Mouse (Mus musculus): ENCODE data around the gene Ap4s1. TPM values are rescaled to one million over a fixed set of nuclear protein-coding genes. Genes with fewer than 3 reads are reported as not detected.
"Not testable (repeated sequence)": the region's sequence is repeated elsewhere in the genome, so short reads cannot be mapped to it uniquely, and the experiment has no call there.

Gene Ap4s1
- polyA plus RNA-seq, 1 experiment from 2014 or later = 30.8 TPM

DNA sequence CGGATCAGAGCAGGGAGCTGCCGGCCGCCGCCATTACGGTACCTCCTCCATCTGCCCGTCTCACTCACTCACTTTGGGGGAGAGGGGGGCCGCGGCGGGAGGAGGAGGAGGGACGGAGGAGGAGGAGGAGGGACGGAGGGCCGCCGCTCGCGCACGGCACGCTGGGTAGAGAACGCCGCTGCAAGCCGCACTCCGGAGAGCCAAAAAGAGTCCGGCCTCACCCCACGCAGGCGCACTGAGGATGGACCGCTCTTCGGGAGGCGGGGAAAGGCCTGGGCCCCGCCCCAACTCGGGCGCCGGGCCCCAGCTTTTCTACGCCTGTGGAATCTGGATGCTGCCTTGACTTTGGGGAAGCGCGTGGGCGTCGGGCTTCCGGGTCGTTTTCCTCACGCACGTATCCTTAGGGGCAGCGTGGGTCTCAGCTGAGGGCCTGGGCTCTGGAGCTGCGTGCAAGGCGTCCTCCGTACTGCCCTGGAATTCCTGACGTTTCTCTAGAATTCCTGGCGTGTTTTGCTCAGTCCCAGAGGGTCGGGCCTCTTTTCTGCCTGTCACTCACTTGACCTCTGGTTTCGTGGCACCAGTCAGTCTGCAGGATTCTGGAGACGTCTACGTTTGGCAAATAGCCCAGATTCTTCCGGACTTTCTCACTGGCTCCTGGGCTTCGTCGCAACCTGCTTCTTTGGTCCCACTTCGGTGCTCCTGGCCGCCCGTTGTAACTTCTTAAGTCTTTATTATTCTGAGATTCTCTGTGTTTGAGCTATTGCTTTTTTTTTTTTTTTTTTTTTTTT is 1.2 kb downstream of the Ap4s1 start, which contains the start of gene Strn3:
Strn3 (minus strand) TSS at position 53 of the 788 bp plus-strand sequence.
- Histone ChIP-seq H3K27ac (ENCODE audit: low read length) (peak within 1 kb of the TSS; percentile 100), H3K9ac (replicated peaks; ENCODE audit: low read depth) (peak within 1 kb of the TSS; percentile 99), H3K4me1 (ENCODE audit: insufficient read depth, low read depth, low read length) (peaks cover 11% of the 10 kb centered on the region; the same call in 1 of the 2 replicates), H3K9me3 (ENCODE audit: low read length) (no peaks in the 10 kb centered on the region), H3K4me3 (ENCODE audit: low read depth, low read length) (peak within 1 kb of the TSS; percentile 100), H3K27me3 (replicated peaks; ENCODE audit: insufficient read depth, low read length) (no peaks in the 10 kb centered on the region), H3K36me3 (ENCODE audit: insufficient read depth, low read length) (no peaks in the 10 kb centered on the region), H3K4me2 (replicated peaks; ENCODE audit: low read depth, low read length) (peak within 1 kb of the TSS; percentile 73)
- peak; percentile 95 for ATAC-seq
- under 1% methylated on average over 51 of the region's 56 CpGs for WGBS
- peak; percentile 100 for DNase-seq (ENCODE audit: low spot score)
- TF ChIP-seq EP300 (IDR thresholded peaks at IDR 0.05) (peak; percentile 88), CTCF (IDR thresholded peaks at IDR 0.05) (no peak)

DNA sequence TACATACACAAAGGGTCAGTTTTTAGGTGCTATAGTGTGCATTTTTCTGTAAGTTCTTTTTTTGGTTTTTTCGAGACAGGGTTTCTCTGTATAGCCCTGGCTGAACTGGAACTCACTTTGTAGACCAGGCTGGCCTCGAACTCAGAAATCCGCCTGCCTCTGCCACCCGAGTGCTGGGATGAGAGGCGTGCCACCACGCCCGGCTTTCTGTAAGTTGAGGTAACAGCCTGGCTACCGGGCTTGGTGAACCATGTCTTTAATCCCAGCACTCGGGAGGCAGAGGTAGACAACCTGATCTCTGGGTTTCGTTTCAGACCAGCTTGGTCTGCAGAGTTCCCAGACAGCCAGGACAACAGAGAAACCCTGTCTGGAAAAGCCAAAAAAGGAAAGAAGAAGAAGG is 2.0 kb downstream of the Ap4s1 start:
- not testable (repeated sequence) for H3K4me3 ChIP-seq (ENCODE audit: low read depth, low read length); ATAC-seq

DNA sequence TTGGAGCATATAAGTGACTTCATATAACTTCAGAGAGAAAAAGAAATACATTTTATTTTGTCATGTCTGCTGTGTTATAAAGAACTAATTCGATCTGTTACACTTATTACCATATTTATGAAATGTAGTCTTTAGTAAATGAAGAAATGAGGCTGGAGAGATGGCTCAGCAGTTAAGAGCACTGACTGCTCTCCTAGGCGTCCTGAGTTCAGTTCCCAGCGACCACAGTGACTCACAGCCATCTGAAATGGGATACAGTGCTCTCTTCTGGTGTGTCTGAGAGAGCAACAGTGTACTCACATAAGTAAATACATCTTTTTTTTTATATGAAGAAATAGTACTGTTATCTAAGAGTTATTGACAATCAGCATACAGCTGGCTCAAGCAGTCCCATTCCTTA is 2.6 kb downstream of the Ap4s1 start:
- Histone ChIP-seq H3K4me1 (ENCODE audit: insufficient read depth, low read depth, low read length) (peaks cover 11% of the 10 kb centered on the region; the same call in 1 of the 2 replicates), H3K9ac (replicated peaks; ENCODE audit: low read depth) (no peak overlapping the region), H3K27me3 (replicated peaks; ENCODE audit: insufficient read depth, low read length) (no peaks in the 10 kb centered on the region), H3K36me3 (ENCODE audit: insufficient read depth, low read length) (no peaks in the 10 kb centered on the region), H3K4me3 (ENCODE audit: low read depth, low read length) (no peak overlapping the region), H3K4me2 (replicated peaks; ENCODE audit: low read depth, low read length) (no peak overlapping the region), H3K9me3 (ENCODE audit: low read length) (no peaks in the 10 kb centered on the region), H3K27ac (ENCODE audit: low read length) (peak overlapping the region; percentile 77)
- ATAC-seq (no peak), DNase-seq (ENCODE audit: low spot score) (no peak)
- TF ChIP-seq CTCF (IDR thresholded peaks at IDR 0.05) = no peak
- no peak for TF ChIP-seq EP300 (IDR thresholded peaks at IDR 0.05)
- 81% methylated on average over 3 of the region's 3 CpGs for WGBS

More for the DNA sequence above, 2.0 kb downstream of the Ap4s1 start:
- H3K4me2 ChIP-seq (replicated peaks; ENCODE audit: low read depth, low read length) = 0 out of 2 replicates have a peak overlapping the region, but pooled peaks have one; percentile 73
- H3K9me3 ChIP-seq (ENCODE audit: low read length); DNase-seq (ENCODE audit: low spot score); H3K9ac ChIP-seq (replicated peaks; ENCODE audit: low read depth); H3K36me3 ChIP-seq (ENCODE audit: insufficient read depth, low read length); H3K27me3 ChIP-seq (replicated peaks; ENCODE audit: insufficient read depth, low read length): not testable (repeated sequence)
- H3K27ac ChIP-seq (ENCODE audit: low read length) = peak overlapping the region; percentile 100; the same call in 1 of the 2 replicates
- WGBS = 73% methylated on average over 10 of the region's 10 CpGs
- H3K4me1 ChIP-seq (ENCODE audit: insufficient read depth, low read depth, low read length) = peaks cover 11% of the 10 kb centered on the region; the same call in 1 of the 2 replicates

DNA sequence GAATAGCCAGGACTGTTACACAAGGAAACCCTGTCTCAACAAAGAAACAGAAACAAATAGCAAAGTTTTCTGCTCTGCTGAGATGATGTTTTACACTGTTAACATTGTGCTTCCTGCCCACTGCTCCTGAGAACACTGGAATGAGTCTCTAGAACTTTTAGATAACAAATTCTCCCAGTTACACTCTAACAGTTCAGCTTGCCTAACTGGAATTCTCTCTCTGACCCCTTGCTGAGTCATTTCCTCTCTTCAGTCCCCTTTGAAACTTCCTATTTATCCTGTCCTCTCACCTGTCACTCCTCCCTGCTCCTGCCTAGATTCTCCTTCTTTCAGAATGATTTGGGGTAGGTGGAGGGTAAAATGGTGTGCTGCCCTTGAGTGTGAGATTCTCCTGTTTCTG is 3.3 kb downstream of the Ap4s1 start:
- Histone ChIP-seq H3K4me3 (ENCODE audit: low read depth, low read length) (no peak overlapping the region), H3K27ac (ENCODE audit: low read length) (peak overlapping the region; percentile 77), H3K27me3 (replicated peaks; ENCODE audit: insufficient read depth, low read length) (no peaks in the 10 kb centered on the region), H3K36me3 (ENCODE audit: insufficient read depth, low read length) (no peaks in the 10 kb centered on the region), H3K9ac (replicated peaks; ENCODE audit: low read depth) (no peak overlapping the region), H3K9me3 (ENCODE audit: low read length) (no peaks in the 10 kb centered on the region), H3K4me2 (replicated peaks; ENCODE audit: low read depth, low read length) (no peak overlapping the region), H3K4me1 (ENCODE audit: insufficient read depth, low read depth, low read length) (peaks cover 11% of the 10 kb centered on the region; the same call in 1 of the 2 replicates)
- DNase-seq (ENCODE audit: low spot score) (peak; percentile 52), ATAC-seq (no peak)
- TF ChIP-seq CTCF (IDR thresholded peaks at IDR 0.05) (no peak), EP300 (IDR thresholded peaks at IDR 0.05) (0 out of 2 replicates have a peak, but pooled peaks have one; percentile 47)

DNA sequence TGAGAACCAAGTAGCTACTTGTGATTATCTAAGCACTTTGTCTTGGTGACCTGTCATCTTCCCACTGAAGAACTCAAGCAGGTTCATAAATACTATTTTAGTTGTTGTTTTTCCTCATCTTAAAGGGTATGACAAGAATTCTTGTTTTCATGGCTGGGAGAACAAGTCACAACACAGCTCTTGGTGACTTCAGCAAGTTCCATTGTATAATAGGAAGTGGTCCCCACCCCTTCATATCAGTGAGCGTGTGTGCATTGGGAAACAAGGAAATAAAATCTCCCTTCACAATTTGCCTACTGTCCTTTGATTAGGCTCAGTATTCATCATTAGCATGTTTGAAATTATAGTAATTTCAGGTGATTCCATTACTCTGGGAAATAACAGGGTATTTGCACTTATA is 4.1 kb downstream of the Ap4s1 start:
- ATAC-seq (no peak), DNase-seq (ENCODE audit: low spot score) (no peak)
- Histone ChIP-seq H3K27ac (ENCODE audit: low read length) (peak overlapping the region; percentile 77), H3K9ac (replicated peaks; ENCODE audit: low read depth) (no peak overlapping the region), H3K36me3 (ENCODE audit: insufficient read depth, low read length) (no peaks in the 10 kb centered on the region), H3K9me3 (ENCODE audit: low read length) (no peaks in the 10 kb centered on the region), H3K27me3 (replicated peaks; ENCODE audit: insufficient read depth, low read length) (no peaks in the 10 kb centered on the region), H3K4me3 (ENCODE audit: low read depth, low read length) (no peak overlapping the region), H3K4me1 (ENCODE audit: insufficient read depth, low read depth, low read length) (peaks cover 11% of the 10 kb centered on the region; the same call in 1 of the 2 replicates), H3K4me2 (replicated peaks; ENCODE audit: low read depth, low read length) (no peak overlapping the region)
- WGBS = 37% methylated on average over 1 of the region's 1 CpGs
- TF ChIP-seq CTCF (IDR thresholded peaks at IDR 0.05) (no peak), EP300 (IDR thresholded peaks at IDR 0.05) (peak; percentile 64; the same call in 1 of the 2 replicates)

DNA sequence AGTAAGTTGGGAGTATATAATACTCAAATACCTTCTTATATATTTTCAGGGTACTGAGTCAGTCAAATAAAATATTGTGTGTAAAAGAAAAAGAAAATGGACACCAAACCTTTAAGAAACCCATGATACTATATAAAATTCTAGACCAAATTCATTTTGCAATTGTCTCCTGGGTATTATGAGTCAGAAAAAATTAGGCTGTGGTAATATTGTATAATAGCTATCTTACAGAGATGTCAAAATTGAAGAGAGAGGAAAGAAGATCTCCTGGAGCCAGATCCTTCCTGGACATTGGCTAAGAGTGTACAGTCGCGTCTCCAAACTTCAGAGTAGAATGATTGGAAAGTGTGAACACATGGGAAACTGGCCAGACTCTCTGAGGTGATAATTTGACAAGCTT is 5.3 kb downstream of the Ap4s1 start:
- TF ChIP-seq EP300 (IDR thresholded peaks at IDR 0.05) (no peak), CTCF (IDR thresholded peaks at IDR 0.05) (no peak)
- Histone ChIP-seq H3K27me3 (replicated peaks; ENCODE audit: insufficient read depth, low read length) (no peaks in the 10 kb centered on the region), H3K27ac (ENCODE audit: low read length) (no peak overlapping the region), H3K9me3 (ENCODE audit: low read length) (no peaks in the 10 kb centered on the region), H3K36me3 (ENCODE audit: insufficient read depth, low read length) (no peaks in the 10 kb centered on the region), H3K4me2 (replicated peaks; ENCODE audit: low read depth, low read length) (no peak overlapping the region), H3K9ac (replicated peaks; ENCODE audit: low read depth) (no peak overlapping the region), H3K4me3 (ENCODE audit: low read depth, low read length) (no peak overlapping the region), H3K4me1 (ENCODE audit: insufficient read depth, low read depth, low read length) (peaks cover 11% of the 10 kb centered on the region; the same call in 1 of the 2 replicates)
- ATAC-seq = no peak
- DNase-seq (ENCODE audit: low spot score) = no peak
- 95% methylated on average over 2 of the region's 2 CpGs for WGBS

All from lung, postnatal 0 days (tissue).